Mouse (Mus musculus) retina, adult 2 months (tissue): ENCODE results near the gene Dars.

Experiments
- DNase-seq: peaks from one replicate; pipeline ENCODE4 v3.0.0-alpha.2; 2012; ENCODE audit warnings: low read depth, low spot score

The Dars gene

GRCm38 (mm10) chr1:128416584-128417532 is at the start of gene Dars:
TSS of gene Dars (minus strand) at chr1:128417368.
- peak; percentile 86 for DNase-seq

- DNase-seq, result no peak
These were observed 49.7 kb upstream of the Dars start for GRCm38 (mm10) chr1:128466828-128467227.

DNA sequence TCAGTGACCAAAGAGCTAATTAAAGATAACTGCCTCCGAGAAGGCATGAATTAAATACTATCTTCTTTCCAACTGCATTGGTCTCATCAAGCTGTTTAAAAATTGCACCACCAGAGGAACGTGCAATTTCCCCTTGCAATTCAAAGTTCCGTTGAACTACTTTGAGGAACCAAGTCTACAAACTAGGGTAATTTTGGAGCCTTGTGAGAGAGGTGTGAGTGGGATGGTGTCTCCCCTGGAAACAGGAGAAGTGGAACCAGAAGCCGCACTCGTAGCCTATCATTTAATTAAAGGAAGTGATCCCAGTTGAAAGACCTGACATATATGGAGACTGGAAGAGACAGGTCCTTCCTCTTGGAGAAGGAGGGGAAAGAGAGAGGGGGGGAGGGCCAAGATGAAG is 46.3 kb upstream of the Dars start:
- no peak for DNase-seq

- no peak for DNase-seq
These were observed 45.2 kb upstream of the Dars start for GRCm38 (mm10) chr1:128462389-128462788.

DNA sequence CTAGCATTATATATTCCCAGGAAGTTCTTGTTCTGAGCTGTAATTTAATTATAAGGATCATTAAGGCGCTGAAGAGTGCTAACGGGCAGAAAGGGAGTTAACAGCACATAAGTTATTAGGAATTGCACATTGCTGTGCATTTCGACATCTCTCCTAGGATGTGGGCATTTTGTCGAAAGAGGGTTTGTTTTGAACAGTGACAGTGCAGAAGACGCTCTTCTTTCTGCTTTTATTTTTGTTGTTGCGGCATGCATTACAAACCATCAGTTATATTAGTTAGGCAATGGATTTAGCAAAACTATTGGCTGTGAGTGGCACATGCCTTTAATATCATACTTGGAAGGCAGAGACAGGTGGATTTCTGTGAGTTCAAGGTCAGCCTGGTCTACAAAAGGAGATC is 43.6 kb upstream of the Dars start:
- no peak for DNase-seq

GRCm38 (mm10) chr1:128459439-128459838 is 42.3 kb upstream of the Dars start:
- DNase-seq, result no peak

- no peak for DNase-seq
These were observed 41.8 kb upstream of the Dars start for GRCm38 (mm10) chr1:128459011-128459410.

- no peak for DNase-seq
These were observed 39.8 kb upstream of the Dars start for GRCm38 (mm10) chr1:128456844-128457445.

DNA sequence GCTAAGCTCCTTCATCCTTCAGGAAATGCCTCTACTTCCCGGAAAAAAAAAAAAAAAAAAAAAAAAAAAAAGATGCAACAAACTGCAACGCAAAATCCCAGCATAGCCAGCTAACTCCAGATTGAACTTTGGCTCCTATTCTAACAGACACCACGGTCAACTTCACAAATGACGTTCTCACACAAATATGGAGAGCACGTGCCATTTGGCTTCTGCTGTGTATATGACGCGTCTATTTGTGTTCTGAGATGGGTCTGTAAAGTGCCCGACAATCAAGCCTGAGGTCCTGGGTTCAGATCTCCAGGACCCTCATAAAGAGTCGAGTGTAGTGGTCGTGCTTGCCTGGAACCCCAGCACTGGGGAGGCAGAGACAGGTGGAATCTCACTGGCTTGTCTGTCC is 39.1 kb upstream of the Dars start:
- no peak for DNase-seq

GRCm38 (mm10) chr1:128452210-128452609 is 35.0 kb upstream of the Dars start:
- DNase-seq, result no peak

DNA sequence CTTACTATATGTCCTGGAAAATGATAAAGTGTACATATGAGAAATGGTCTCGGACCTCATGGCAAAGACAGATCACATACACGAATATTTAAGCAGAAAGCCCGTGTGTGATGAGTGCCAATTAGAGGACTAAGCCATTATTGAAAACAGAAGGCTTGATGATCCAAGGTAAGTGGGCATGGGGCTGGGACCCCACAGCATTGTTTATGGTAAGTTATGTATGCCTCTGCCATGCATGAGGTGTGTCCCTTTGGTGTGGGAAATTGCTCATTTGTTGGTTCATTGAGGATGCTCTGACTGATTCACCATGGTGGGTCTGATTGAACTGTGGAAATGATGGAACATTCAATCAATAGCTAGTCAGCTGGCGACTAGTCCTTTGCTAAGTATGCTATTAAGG is 34.0 kb upstream of the Dars start:
- no peak for DNase-seq

DNA sequence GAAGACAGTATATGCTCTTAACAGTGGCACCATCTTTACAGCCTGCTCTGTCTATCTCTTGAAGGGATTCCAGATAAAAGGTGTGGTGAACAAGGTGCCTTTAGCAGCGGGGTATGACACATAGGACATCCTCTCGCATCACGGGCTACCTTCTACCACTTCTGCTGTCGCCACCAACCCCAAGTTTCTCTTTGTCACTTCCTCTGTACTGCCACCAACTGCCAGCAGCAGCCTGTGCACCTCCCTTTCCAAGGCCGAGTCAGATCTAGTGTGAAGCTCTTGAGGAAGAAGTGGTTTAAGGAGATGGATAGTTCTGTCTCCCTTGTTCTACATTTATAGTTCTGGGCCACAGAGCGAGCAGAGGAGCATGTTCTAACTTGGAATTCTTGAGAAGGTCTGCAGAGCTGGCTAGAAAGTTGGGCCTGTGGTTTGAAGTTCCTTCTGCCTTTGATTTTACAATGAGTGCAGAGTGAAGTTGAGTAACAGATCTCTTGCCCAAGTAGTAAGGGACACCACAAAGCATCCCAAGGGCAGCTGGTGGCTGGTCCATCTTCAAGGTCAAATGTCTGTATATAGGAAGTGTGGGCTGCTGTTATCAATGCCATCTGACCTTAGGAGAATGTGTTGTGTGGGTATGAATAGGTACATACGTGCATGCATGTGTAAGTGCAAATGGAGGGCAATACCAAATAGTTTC is 30.2 kb upstream of the Dars start:
- no peak for DNase-seq

DNA sequence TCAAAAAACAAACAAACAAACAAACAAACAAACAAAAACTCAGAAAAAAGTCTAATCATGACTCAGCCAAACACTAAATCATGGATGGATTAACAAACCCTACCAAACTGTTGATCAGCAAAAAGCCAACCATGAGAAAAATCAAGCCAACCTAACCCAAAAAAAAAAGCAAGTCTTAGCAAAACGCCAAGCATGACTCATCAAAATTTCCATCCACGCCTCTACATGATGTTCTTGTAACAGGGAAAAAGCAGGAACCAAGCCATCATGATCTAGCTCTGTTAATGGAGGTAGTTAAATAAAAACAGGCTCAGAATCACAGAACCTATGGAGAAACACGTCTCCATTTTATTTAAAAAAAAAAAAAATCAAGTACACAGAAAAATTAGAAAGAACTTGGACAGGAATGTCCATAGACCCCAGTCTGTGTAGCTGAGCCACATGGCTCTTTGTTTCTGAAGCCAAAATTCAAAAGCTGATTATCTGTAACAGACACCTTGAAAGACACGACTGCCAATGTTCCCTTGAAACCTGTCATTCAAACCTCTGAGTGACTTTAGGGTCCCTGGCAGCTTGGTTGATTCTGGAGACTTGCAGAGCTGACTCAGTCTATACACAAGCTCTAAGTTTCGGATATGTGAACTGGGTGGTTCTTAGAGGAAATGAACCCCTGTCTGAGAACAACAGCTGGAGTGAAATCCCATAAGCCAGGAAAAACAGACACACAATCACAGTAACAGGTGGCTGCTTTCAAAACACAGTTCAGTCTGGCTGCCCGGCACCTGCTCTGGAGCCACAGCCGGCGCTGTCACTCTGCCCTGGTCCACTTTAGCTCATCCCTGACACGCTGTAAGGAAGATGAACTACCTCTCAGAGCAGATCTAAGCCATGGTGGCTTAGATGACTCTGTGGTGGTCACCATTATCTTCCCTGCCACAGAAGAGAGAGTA is 27.0 kb upstream of the Dars start:
- DNase-seq, result no peak

DNA sequence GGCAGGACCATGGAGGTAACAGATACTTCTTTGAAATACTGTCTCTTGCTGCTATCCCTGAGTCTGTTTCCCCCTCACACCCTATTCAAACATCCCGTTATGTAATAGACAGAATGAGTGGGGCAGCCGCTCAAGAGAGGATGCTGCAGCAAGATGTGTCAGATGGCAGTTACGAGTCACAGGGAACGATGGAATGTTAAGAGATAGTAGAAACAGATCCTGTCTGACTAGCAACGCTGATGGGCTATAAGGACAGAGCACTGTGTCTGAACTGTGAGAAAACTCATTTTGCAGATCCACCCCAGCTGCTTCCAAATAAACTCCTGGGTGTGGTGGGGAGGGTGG is 23.9 kb upstream of the Dars start:
- DNase-seq, result no peak

DNA sequence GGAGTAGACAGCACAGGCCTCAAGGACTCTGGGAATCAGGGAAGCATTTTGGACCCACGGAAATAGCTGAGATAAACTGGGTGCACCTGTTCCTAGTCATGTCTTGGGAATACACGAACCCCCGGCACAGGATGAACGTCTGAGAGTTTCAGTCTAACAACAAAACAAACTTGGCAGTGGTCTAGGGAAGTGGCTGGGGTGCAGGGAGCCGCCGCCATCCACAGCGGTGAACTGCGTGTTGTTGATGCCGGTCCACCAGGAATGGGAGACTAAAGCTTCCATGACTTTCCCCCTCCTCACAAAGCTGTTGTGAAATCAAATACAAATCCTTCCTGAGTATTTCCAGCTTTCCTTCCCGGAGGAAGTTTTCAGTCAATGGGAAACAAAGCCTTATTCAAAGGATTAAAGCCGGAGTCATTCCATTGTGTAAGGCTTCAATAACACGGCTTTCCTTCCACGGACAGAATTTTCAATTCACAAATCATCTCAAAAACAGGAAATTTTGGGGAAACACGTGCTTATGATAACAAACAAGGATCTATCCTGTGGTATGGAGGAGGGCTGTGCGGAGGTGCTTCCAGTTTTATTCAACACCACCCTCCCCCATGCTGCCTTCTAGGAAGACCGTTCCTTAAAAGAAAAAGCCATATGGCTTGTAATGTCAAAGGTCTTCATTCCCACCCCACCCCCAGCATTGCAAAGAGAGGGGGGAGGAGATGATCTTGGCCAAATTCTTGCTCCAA is 23.4 kb upstream of the Dars start:
- no peak for DNase-seq

- no peak for DNase-seq
These were observed 22.4 kb upstream of the Dars start for GRCm38 (mm10) chr1:128439618-128440017.

- no peak for DNase-seq
These were observed 21.4 kb upstream of the Dars start for GRCm38 (mm10) chr1:128438526-128438925.

DNA sequence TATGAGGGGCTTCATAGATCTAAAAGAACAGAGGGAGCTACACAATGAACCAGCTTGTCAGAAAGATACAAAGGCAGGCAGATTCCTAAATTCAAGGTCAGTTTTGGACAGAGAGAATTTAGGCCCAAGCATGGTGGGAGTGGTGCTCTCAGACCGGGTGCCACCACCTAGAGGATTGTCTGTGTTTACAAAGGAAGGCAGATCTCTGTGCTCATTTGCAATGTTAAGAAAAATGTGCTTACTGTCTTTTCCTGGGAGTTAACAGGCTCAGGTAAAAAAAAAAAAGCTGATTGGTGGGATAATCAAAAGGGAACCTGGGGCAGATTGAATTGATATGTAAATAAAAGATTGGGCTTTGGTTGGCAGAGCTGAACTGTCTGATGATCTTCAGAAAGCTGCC is 20.1 kb upstream of the Dars start:
- no peak for DNase-seq

DNA sequence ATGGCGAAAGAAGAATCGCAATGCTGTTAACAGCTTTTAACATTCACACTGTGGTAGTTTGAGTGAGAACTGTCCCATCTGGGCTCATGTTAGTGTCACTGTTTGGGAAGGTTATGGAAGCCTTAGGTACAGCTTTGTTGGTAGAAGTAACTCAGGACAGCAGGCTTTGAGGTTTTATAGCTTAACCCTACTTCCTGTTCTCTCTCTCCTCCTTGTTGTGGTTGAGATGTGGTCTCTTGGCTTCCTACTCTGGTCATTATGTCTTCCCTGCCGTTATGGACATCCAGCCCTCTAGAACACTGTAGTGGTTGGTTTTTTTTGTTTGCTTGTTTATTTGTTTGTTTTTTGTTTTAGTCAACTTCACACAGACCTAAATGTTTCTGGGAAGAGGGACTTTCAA is 18.8 kb upstream of the Dars start:
- no peak for DNase-seq

- DNase-seq, result no peak
These were observed 18.4 kb upstream of the Dars start for GRCm38 (mm10) chr1:128435551-128435950.

DNA sequence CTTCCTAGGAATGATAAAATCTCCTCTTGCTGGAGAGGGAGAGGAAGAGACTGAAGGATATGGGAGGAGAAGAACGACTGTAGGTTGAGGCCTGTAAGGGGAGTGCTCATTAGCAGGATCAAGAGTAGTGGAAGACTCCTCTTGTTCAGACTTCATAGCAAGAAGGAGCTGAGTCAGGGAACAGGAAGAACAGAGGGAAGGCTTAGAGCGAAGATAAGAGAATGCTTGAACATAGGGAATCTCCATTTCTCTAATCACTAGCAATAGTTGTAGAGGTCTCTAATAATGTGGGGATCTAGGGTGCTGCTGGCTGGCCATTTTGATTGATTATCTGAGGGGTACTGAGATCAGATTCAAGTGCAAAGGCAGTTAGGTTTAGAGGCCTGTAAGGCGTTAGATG is 7.8 kb upstream of the Dars start:
- DNase-seq, result no peak
